Mouse (Mus musculus) limb, embryonic 12.5 days (tissue): ENCODE data around the gene Bgn. TPM values are rescaled to one million over a fixed set of nuclear protein-coding genes. Genes with fewer than 3 reads are reported as not detected.

ENCODE experiments used
- ATAC-seq: fragments of 200-750 bp; cut with Nextera tagmentation; 2 replicates; pipeline ENCODE4 v1.8.0; 2017; ENCODE audit warnings: low read depth, moderate TSS enrichment; ENCODE audit not compliant: insufficient number of reproducible peaks, insufficient read depth, low FRiP score, low TSS enrichment
- H3K27ac ChIP-seq: fragments of 300-500 bp; sonication (generic); 2 replicates; pipeline ENCODE4 v1.5.1; 2016; ENCODE audit warnings: mild to moderate bottlenecking, moderate library complexity
- H3K27me3 ChIP-seq: fragments of 300-500 bp; sonication (generic); 2 replicates; pipeline ENCODE4 v1.6.1; 2016; ENCODE audit warnings: mild to moderate bottlenecking, moderate library complexity
- H3K36me3 ChIP-seq: fragments of 300-500 bp; sonication (generic); 2 replicates; pipeline ENCODE4 v1.6.1; 2016; ENCODE audit warnings: mild to moderate bottlenecking, moderate library complexity
- H3K4me1 ChIP-seq: fragments of 300-500 bp; sonication (generic); replicated peaks from 2 replicates; pipeline ENCODE4 v1.6.1; 2016
- H3K4me2 ChIP-seq: fragments of 300-500 bp; sonication (generic); 2 replicates; pipeline ENCODE4 v1.6.1; 2016; ENCODE audit warnings: mild to moderate bottlenecking, moderate library complexity
- H3K4me3 ChIP-seq: fragments of 300-500 bp; sonication (generic); replicated peaks from 2 replicates; pipeline ENCODE4 v1.5.1; 2016; ENCODE audit warnings: mild to moderate bottlenecking
- H3K9ac ChIP-seq: fragments of 300-500 bp; sonication (generic); replicated peaks from 2 replicates; pipeline ENCODE4 v1.6.1; 2016; ENCODE audit warnings: mild to moderate bottlenecking, moderate library complexity
- H3K9me3 ChIP-seq: fragments of 300-500 bp; sonication (generic); 2 replicates; pipeline ENCODE4 v1.6.1; 2016; ENCODE audit warnings: mild to moderate bottlenecking, moderate library complexity
- WGBS: fragments of 180-500 bp; shearing (Covaris S2); methylation state at CpG from one replicate; pipeline ENCODE4 v1.1.7; 2016; 5-methylcytosine and 5-hydroxymethylcytosine counted together
- polyA plus RNA-seq: library from polyadenylated mRNA; unstranded; fragments of >200 nt; fragmentation: Nextera tagmentation; extraction: Ambion mirVana; gene quantifications from 2 replicates; pipeline ENCODE4 v1.2.1, GENCODE M21; 2016

Gene Bgn
- polyA plus RNA-seq, 1 experiment from 2014 or later, result 16.7 TPM

GRCm38 (mm10) chrX:73525223-73526140 is 42.1 kb downstream of the Bgn start:
- H3K9me3 ChIP-seq, result no peaks in the 10 kb centered on the region
- H3K4me2 ChIP-seq, result no peak overlapping the region
- ATAC-seq, result 0 out of 2 replicates have a peak, but pooled peaks have one; percentile 19
- H3K4me1 ChIP-seq, result no peaks in the 10 kb centered on the region
- 81% methylated on average over 9 of the region's 9 CpGs for WGBS
- no peak overlapping the region for H3K4me3 ChIP-seq
- no peak overlapping the region for H3K27ac ChIP-seq
- H3K9ac ChIP-seq, result no peak overlapping the region
- no peaks in the 10 kb centered on the region for H3K36me3 ChIP-seq
- H3K27me3 ChIP-seq, result peaks cover 28% of the 10 kb centered on the region; the same call in 1 of the 2 replicates

- Histone ChIP-seq H3K27me3 (peaks cover 28% of the 10 kb centered on the region; the same call in 1 of the 2 replicates), H3K4me1 (no peaks in the 10 kb centered on the region), H3K4me2 (no peak overlapping the region), H3K4me3 (no peak overlapping the region), H3K9ac (no peak overlapping the region), H3K9me3 (no peaks in the 10 kb centered on the region), H3K27ac (no peak overlapping the region), H3K36me3 (no peaks in the 10 kb centered on the region)
- WGBS, result 52% methylated on average over 3 of the region's 3 CpGs
- peak; percentile 56; the same call in 1 of the 2 replicates for ATAC-seq
These were observed 43.0 kb downstream of the Bgn start for GRCm38 (mm10) chrX:73526410-73526887.

- Histone ChIP-seq H3K27ac (no peak overlapping the region), H3K4me2 (no peak overlapping the region), H3K4me3 (no peak overlapping the region), H3K27me3 (peaks cover 37% of the 10 kb centered on the region), H3K4me1 (no peaks in the 10 kb centered on the region), H3K9ac (no peak overlapping the region), H3K36me3 (no peaks in the 10 kb centered on the region), H3K9me3 (no peaks in the 10 kb centered on the region)
- no peak for ATAC-seq
- 86% methylated on average over 7 of the region's 7 CpGs for WGBS
These were observed 54.5 kb downstream of the Bgn start for GRCm38 (mm10) chrX:73537875-73538274.

- Histone ChIP-seq H3K27me3 (peaks cover 23% of the 10 kb centered on the region), H3K9ac (no peak overlapping the region), H3K9me3 (no peaks in the 10 kb centered on the region), H3K4me2 (no peak overlapping the region), H3K4me1 (no peaks in the 10 kb centered on the region), H3K27ac (no peak overlapping the region), H3K36me3 (no peaks in the 10 kb centered on the region), H3K4me3 (no peak overlapping the region)
- 42% methylated on average over 3 of the region's 3 CpGs for WGBS
- no peak for ATAC-seq
These were observed 59.9 kb downstream of the Bgn start for GRCm38 (mm10) chrX:73543340-73543739.

Other genes with a start within 250 kb of the Bgn start
- gene Xlr4c, start 240.5 kb upstream of the Bgn start, polyA plus RNA-seq, result not detected in 2 replicates
- gene Xlr3c, start 218.2 kb upstream of the Bgn start, polyA plus RNA-seq, result 0.16 and 0.40 TPM in 2 replicates
- gene Xlr5a, start 190.6 kb upstream of the Bgn start, polyA plus RNA-seq, result not detected in 2 replicates
- gene Xlr5c, start 190.6 kb upstream of the Bgn start, polyA plus RNA-seq, result not detected in 2 replicates
- gene Gm45015, start 146.8 kb upstream of the Bgn start, polyA plus RNA-seq, result not detected in 2 replicates
- 23.1 and 26.1 TPM in 2 replicates for gene Zfp275, start 141.0 kb upstream of the Bgn start, polyA plus RNA-seq
- gene Gm18336, start 84.9 kb upstream of the Bgn start, polyA plus RNA-seq, result not detected in 2 replicates
- 0.28 and 0.36 TPM in 2 replicates for gene Zfp92, start 72.5 kb upstream of the Bgn start, polyA plus RNA-seq
- gene Trex2, start 48.3 kb upstream of the Bgn start, polyA plus RNA-seq, result not detected in 2 replicates
- 83.9 and 87.7 TPM in 2 replicates for gene Haus7, start 24.6 kb upstream of the Bgn start, polyA plus RNA-seq
- gene Atp2b3, start 19.5 kb downstream of the Bgn start, polyA plus RNA-seq, result 0.19 and 0.22 TPM in 2 replicates
- gene Dusp9, start 155.8 kb downstream of the Bgn start, polyA plus RNA-seq, result 45.7 and 51.6 TPM in 2 replicates
- 18.0 and 19.3 TPM in 2 replicates for gene Pnck, start 176.5 kb downstream of the Bgn start, polyA plus RNA-seq
- 7.3 and 7.6 TPM in 2 replicates for gene Slc6a8, start 189.5 kb downstream of the Bgn start, polyA plus RNA-seq
- gene Bcap31, start 232.6 kb downstream of the Bgn start, polyA plus RNA-seq, result 154 and 167 TPM in 2 replicates
- 12.5 and 13.2 TPM in 2 replicates for gene Abcd1, start 233.0 kb downstream of the Bgn start, polyA plus RNA-seq